Mouse (Mus musculus) ES-Bruce4 (cell line): ENCODE results near the gene Ankrd27.

Source experiments
- EP300 ChIP-seq: IDR thresholded peaks from 2 replicates; pipeline ENCODE4 v1.6.1; 2011; ENCODE audit warnings: low read depth, low read length; ENCODE audit not compliant: insufficient read depth
- POLR2A ChIP-seq: IDR thresholded peaks from one replicate; pipeline ENCODE4 v1.8.1; 2011; ENCODE audit warnings: low read length; ENCODE audit not compliant: insufficient read depth

GRCm38 (mm10) chr7:35555224-35556204 lies 30.5 kb upstream of the Ankrd27 start:
- no peak for TF ChIP-seq POLR2A
- 0 out of 2 replicates have a peak, but pooled peaks have one; percentile 7 for TF ChIP-seq EP300
